Mouse (Mus musculus): ENCODE measurements around the gene Matk.

DNA sequence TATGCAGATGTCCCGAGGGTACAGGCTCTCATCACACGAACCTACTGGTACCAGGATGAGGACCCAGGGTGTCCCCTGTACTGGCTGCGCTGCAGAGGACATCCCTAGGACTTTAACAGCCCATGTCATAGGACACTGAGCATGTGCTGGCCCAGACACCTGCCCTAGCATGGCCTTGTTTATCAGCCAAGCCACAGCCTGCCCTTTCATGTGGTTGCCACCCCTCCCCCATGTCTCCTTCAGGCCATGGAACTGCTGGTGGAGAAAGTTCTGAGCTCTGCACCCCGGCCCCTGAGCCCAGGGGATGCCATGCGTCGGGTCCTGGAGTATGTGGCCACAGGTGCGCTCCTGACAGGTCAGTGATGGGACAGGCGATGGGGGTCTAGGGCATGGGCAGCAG lies 3.3 kb upstream of the Matk start:
- TF ChIP-seq TAL1 (IDR thresholded peaks at IDR 0.05; ENCODE audit: low read length) = no peak
- TF ChIP-seq GATA1 (IDR thresholded peaks at IDR 0.05; ENCODE audit: low read length) = no peak

Data from erythroblast, embryonic 14.5 days (primary cell).